Mouse (Mus musculus): ENCODE data around the gene Tctn3.

Gene Tctn3

DNA sequence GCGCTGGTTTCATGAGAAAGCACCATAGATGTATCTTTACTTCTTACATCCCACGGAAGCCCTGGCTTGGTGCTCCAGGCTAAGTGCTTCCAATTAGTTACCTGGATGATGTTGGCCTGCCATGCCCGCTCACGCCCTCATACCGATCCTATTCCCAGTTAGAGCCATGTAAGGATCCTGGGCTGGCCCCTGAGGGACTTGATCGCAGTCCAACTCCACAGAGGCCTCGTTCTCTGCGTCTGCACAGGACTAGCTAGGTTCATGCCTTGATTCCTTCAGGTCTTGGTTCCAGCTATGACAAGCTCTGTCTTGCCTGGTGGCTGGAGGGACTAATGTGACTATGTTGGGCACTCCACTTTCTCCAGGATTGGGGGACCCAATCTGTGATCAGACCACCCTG, 56.9 kb downstream of the Tctn3 start:
- DNase-seq (ENCODE audit: low spot score): no peak

DNA sequence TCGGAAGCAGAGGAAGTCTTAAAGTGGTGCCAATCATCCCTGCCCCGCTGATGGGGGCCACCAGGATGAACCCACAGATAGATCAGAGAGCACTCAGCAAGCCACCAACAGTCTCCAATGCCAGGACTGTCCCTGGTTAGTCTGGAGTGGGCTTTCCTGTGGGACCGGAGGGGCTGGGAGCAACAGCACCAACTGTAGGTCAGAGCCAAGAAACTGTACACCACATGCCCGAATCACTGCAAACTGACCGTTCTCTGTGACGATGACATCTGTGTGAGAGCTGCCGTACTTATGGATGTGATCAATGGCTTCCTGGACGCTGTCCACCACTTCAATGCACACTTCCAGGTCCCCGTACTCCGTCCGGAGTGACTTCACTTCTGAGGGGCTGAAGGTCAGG, 57.7 kb downstream of the Tctn3 start:
- DNase-seq (ENCODE audit: low spot score): no peak

DNA sequence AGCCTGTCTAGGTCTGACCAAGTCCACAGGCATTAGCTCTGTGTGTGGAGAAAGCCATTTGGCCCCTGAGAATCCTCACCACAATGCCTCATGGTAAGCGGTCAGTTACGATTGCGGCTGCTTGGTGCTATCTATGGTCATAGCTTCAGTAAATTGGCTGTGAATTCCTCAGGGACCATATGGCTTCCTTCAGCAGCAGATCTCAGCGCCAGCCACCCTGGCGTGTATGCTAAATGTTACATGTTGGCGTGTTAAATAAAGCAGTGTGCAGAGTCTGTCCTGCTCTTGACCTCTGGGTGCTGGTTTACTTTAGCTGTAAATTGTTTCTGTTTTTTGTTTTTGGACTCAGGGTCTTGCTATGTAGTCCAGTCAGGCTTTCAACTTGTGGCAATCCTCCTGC, 58.2 kb downstream of the Tctn3 start:
- DNase-seq (ENCODE audit: low spot score): no peak

DNA sequence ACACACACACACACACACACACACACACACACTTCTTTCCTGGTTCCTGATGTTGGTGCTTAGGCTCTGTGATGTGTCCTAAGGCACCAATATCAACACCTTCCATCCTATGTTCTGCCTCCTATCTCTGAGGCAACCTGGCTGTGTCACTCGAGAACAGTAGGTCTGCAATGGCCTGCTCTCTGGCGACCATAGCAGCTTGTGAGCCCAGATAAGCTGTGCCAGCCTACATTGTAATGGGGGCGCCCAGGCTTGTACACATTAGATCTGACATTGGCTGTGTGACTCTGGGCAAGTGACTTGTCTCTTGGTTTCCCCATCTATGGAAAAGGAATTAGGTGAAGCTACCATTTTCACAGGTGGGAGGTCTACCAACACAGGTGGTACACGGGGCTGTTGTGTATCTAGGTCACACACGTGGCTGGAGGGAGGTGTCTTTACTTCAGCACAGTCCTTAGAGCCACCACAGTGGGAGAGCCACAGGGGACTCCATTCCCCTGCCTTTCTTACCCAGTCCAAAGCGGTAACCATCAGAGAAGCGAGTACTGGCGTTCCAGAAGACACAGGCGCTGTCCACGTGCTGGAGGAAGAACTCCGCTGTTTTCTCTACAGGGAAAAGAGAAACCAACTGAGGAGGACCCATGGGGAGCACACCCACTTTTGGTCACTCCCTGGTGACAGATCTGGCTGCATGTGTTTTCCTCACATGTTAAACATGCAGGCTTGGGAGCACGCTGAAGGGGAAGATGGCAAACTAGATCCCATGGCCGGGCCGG, 58.8 kb downstream of the Tctn3 start:
- DNase-seq (ENCODE audit: low spot score): no peak

DNA sequence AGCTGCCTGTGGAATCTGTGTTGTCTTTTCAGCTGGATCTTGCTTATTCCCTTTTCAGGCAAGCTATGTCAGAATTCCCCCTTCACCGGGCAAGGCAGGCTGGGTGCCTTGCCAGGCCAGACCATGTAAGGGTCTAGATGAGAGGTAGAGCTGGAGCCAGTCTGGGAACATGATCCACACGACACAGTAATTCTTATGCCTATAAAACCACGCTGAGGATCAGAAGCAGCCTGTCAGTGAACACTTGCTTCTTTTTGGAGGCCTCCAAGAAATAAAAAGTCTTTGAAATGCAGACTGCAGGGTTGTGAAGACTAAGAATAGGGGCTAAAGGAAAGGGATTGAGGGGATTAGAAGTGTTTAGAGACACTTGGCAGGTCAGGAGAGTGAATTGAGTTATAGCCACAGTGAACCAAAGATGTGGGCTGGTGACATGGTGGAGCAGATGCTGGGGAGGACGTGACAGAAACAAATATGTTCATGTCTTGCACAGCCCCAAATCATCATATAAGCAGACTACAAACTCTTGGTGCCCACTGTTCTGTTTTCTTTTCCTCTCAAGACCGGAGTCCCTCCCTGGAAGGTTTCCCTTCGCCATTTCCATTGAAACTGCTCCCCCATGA, 62.4 kb downstream of the Tctn3 start:
- DNase-seq (ENCODE audit: low spot score): no peak

DNA sequence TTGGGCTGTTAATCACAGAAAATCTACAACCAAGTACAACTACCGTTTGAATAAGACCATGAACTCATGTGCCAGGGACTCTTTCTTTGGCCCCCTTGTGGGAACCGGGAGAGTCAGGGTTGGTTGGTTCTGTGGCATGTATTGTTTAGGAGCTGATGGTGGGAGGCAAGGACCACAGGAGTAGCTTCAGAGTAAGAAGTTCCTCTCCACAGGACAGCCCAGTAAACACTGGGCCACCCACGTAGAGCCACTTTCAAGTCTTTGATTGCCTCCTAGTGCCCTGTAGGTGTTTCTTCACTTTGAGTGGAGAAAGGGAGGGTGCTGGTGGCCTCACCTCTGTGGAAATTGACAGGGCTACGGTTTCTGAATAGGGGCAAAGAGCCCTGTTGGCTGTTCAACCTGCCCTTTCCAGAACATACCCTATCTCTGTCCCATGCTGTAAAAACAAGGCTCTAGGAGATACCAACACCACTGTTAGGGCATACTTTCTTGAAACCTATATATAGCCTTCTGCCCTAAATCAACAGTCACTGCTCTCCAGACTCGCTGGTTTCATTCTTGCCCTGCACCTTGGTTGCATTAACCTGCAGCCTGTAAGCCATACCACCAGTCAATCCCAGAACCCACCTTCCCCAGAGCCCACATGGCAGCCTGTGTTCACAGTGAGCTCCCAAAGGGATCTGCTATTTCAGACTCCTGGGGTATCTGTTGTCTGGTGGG, 63.1 kb downstream of the Tctn3 start:
- no peak for DNase-seq (ENCODE audit: low spot score)

DNA sequence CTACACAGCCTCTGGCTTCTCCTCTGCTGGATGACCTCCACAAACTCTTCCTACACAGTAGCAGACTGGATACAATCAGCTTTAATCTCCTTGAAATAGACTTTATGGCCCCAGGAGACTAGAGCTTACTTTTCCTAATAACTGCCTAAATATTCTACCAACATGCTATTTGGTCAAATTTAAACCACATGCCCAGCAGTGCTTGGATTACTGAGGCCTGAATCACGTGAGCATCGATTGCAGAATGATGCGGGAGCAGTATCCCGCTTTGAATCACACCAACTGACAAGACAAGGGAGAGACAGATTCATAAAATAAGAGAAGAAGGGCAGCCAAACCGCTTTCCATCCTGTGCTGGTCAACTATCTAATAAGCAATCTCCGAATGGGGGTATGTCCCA, 63.6 kb downstream of the Tctn3 start:
- no peak for DNase-seq (ENCODE audit: low spot score)

Measured in testis, postnatal 10 days (tissue).